Mouse (Mus musculus) liver, postnatal 0 days (tissue): ENCODE data around the gene Rhob. TPM values are rescaled to one million over a fixed set of nuclear protein-coding genes. Genes with fewer than 3 reads are reported as not detected.

Source experiments
- ATAC-seq: fragments of 200-750 bp; cut with Nextera tagmentation; 2 replicates; pipeline ENCODE4 v1.8.0; 2017; ENCODE audit warnings: mild to moderate bottlenecking, moderate library complexity
- DNase-seq: peaks from one replicate; pipeline ENCODE4 v3.0.0-alpha.2; 2016
- H3K27ac ChIP-seq: fragments of 300-500 bp; sonication (generic); 2 replicates; pipeline ENCODE4 v1.5.1; 2014; ENCODE audit warnings: antibody characterized with exemption, moderate library complexity, mild to moderate bottlenecking, low read depth
- H3K27me3 ChIP-seq: fragments of 300-500 bp; sonication (generic); 2 replicates; pipeline ENCODE4 v1.6.1; 2014; ENCODE audit warnings: low read length, control low read depth, mixed read lengths; ENCODE audit not compliant: insufficient read depth
- H3K36me3 ChIP-seq: fragments of 300-500 bp; sonication (generic); replicated peaks from 2 replicates; pipeline ENCODE4 v1.6.1; 2014; ENCODE audit warnings: mild to moderate bottlenecking, control low read depth, low read length, moderate library complexity, mixed read lengths; ENCODE audit not compliant: insufficient read depth
- H3K4me1 ChIP-seq: fragments of 300-500 bp; sonication (generic); 2 replicates; pipeline ENCODE4 v1.6.1; 2014; ENCODE audit warnings: antibody characterized with exemption, mild to moderate bottlenecking, control low read depth; ENCODE audit not compliant: insufficient read depth
- H3K4me2 ChIP-seq: fragments of 300-500 bp; sonication (generic); 2 replicates; pipeline ENCODE4 v1.6.1; 2014; ENCODE audit warnings: low read depth, mild to moderate bottlenecking, low read length, moderate library complexity, mixed read lengths
- H3K4me3 ChIP-seq: fragments of 300-500 bp; sonication (generic); 2 replicates; pipeline ENCODE4 v1.5.1; 2014; ENCODE audit warnings: low read depth, low read length
- H3K9ac ChIP-seq: fragments of 300-500 bp; sonication (generic); replicated peaks from 2 replicates; pipeline ENCODE4 v1.6.1; 2014; ENCODE audit warnings: mild to moderate bottlenecking, moderate library complexity
- H3K9me3 ChIP-seq: fragments of 300-500 bp; sonication (generic); 2 replicates; pipeline ENCODE4 v1.6.1; 2016; ENCODE audit warnings: mild to moderate bottlenecking, control low read depth, low read length, mixed read lengths
- CTCF ChIP-seq: sonication (generic); IDR thresholded peaks from 2 replicates; pipeline ENCODE4 v1.5.1; 2016; ENCODE audit warnings: antibody characterized with exemption, low read depth
- EP300 ChIP-seq: IDR thresholded peaks from 2 replicates; pipeline ENCODE4 v1.6.1; 2016; ENCODE audit warnings: antibody characterized with exemption, low read depth, mild to moderate bottlenecking
- WGBS: fragments of 180-500 bp; shearing (Covaris S2); extraction: QIAGEN DNeasy Blood & Tissue Kit; methylation state at CpG from one replicate; pipeline ENCODE4 v1.1.7; 2014; ENCODE audit not compliant: insufficient replicate concordance; 5-methylcytosine and 5-hydroxymethylcytosine counted together
- polyA plus RNA-seq: library from polyadenylated mRNA; unstranded; fragments of >200 nt; fragmentation: Nextera tagmentation; extraction: Ambion mirVana; gene quantifications from 2 replicates; pipeline ENCODE4 v1.2.1, GENCODE M21; 2015

Rhob gene
- polyA plus RNA-seq, 1 experiment from 2014 or later, result 6.9 TPM

DNA sequence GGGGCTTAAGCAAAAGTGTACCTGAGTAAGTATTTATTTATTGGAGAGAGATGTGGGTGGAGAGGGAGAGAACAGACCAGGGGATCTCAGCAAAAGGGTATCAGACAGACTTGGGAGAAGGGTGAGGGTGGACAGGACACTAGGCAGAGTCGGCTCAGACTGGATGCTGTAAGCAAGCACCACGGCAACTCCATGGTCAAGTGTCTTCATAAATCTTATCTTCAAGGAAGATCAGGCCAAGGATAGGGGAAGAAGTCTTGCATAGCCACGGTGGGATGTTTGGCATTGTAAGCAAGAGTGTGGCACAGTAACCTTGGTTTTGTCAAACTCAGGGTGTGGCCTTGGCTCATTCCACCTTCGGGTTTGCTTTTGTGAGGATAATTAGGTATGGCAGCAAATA, 27.8 kb downstream of the Rhob start:
- Histone ChIP-seq H3K4me3 (no peak overlapping the region), H3K9me3 (no peaks in the 10 kb centered on the region), H3K27ac (no peak overlapping the region), H3K4me1 (no peaks in the 10 kb centered on the region), H3K27me3 (no peaks in the 10 kb centered on the region), H3K4me2 (no peak overlapping the region), H3K36me3 (no peaks in the 10 kb centered on the region), H3K9ac (no peak overlapping the region)
- no peak for TF ChIP-seq EP300
- no peak for TF ChIP-seq CTCF
- ATAC-seq, result no peak
- 54% methylated on average over 4 of the region's 4 CpGs for WGBS
- DNase-seq, result no peak

DNA sequence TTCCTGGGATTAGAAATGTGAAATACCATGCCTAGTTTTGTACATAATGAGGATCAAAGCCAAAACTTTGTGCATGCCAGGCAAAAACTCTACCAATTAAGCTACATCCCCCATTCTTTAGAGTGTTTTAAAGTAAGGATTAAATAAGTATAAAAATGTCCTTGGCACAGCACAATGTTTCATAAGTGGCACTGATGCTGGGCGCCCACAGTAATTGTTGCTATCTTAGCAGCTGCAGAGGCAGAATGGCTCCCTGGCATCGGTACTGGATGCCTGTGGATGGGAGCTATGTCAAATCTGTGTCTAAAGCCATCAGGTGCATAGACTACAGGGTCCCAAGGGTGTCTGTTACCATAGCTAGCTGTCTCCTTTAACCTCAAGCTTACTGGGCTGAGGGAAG, 28.8 kb downstream of the Rhob start:
- DNase-seq (no peak), ATAC-seq (no peak)
- H3K27ac ChIP-seq, result no peak overlapping the region
- H3K4me1 ChIP-seq, result no peaks in the 10 kb centered on the region
- H3K9ac ChIP-seq, result no peak overlapping the region
- H3K27me3 ChIP-seq, result no peaks in the 10 kb centered on the region
- no peak for TF ChIP-seq CTCF
- TF ChIP-seq EP300, result no peak
- H3K9me3 ChIP-seq, result no peaks in the 10 kb centered on the region
- no peak overlapping the region for H3K4me3 ChIP-seq
- H3K36me3 ChIP-seq, result no peaks in the 10 kb centered on the region
- WGBS, result 68% methylated on average over 2 of the region's 2 CpGs
- H3K4me2 ChIP-seq, result no peak overlapping the region

DNA sequence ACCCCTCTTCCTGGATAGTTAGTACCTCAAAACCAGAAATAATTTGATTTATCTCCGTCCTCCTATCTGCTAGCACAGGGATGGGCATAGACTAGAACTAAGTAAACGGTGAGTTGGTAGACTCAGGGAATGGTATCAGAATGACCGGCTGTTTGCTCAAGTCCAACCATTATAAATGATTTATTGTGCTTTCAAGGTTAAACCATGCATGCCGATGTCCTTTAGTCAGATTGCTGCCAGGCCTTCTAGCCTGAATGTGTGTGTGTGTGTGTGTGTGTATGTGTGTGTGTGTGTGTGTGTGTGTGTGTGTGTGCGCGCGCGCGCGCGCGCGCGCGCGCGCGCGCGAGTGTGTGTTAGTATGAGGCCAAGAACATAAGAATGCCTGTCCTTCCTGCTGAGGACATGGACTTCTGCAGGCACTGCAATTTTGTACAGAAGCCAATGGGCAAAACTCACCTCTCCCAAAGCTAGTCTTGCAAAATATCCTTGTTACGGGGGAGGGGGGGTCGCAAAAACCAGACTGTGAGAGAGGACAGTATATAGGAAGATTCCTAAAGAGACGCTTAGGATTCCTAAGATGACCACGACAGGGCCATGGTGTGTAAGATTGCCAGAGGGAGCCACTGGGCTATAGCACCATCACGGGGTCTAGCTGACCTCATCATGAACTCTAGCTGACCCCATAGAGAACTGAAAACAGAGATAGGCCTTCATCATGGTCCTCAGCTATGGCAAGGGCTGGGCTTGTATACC, 29.9 kb downstream of the Rhob start:
- WGBS, result 91% methylated on average over 25 of the region's 25 CpGs
- TF ChIP-seq CTCF (no peak), EP300 (no peak)
- no peak for DNase-seq
- Histone ChIP-seq H3K36me3 (no peaks in the 10 kb centered on the region), H3K27ac (no peak overlapping the region), H3K4me1 (no peaks in the 10 kb centered on the region), H3K9me3 (no peaks in the 10 kb centered on the region), H3K4me2 (no peak overlapping the region), H3K4me3 (no peak overlapping the region), H3K9ac (no peak overlapping the region), H3K27me3 (no peaks in the 10 kb centered on the region)
- no peak for ATAC-seq

DNA sequence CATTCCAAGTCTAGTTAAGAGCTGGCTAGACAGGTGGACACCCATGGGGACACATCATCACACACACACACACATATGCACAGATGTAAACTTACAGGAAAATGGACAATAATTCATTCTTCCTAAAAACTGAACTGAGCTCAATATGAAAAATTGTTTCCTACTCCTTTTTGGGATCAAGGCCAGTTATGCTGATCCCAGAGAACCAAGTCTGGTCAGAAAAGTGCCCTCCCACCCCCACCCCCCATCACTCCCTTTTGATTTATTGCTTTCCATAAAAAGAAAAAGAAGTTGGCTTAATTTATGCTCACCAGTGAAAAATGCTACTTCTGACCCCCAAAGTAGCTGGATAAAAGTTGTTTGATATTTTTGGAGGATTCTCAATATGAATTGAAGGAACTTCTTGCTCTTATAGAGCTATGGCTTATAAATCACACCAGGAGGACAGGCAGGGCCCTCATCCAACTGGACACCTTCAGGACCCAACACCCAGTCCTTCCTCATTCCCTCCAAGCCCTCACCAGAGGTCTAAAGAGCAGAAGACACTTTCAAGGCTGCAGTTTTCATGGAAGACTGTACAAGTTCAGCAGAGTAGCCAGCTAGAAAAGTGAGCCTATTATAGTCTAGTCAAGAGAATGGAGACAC, 31.5 kb downstream of the Rhob start:
- no peak overlapping the region for H3K9ac ChIP-seq
- DNase-seq (no peak), ATAC-seq (no peak)
- H3K4me2 ChIP-seq, result no peak overlapping the region
- H3K27ac ChIP-seq, result no peak overlapping the region
- H3K27me3 ChIP-seq, result no peaks in the 10 kb centered on the region
- H3K36me3 ChIP-seq, result no peaks in the 10 kb centered on the region
- no peaks in the 10 kb centered on the region for H3K4me1 ChIP-seq
- TF ChIP-seq CTCF (no peak), EP300 (no peak)
- no peaks in the 10 kb centered on the region for H3K9me3 ChIP-seq
- no peak overlapping the region for H3K4me3 ChIP-seq

DNA sequence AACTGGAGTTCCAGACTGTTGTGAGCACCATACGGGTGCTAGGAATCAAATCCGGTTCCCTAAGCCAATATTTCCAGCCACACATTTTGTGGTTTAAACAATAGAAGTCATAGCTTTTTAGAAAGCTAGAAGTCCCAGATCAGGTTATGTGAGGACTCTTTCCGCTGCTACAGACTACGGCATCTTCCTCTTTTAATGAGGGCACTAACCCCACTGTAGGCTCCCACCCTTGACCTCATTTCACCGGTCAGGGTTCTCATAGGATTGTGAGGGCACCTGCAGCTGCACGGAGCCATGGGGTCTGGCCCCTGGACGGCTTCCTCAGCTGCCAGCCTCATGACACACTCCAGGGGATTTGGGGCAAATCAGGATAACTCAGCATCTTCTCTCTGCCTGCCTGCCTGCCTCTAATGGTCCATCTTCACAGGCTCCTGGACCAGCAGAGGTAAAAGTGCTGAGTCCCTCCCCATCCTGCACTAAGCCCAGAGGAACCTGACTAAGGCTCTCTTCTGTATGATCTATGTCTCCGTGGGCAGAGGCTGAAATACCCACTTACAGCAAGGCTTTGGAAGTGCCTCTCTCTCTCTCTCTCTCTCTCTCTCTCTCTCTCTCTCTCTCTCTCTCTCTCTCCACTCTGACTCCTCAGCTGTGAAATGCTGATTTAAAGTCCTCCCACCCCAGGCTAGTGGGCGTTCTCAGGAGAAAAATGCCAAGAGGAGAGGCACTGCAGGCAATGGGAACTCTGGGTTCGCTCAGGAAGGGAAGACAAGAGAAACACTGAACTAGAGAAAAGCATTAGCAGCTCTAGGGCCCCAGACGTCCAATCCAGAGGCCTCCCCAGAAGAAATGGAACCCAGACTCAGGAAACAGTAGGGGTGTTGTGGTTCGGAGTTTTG, 32.5 kb downstream of the Rhob start:
- WGBS, result 47% methylated on average over 12 of the region's 12 CpGs
- no peaks in the 10 kb centered on the region for H3K9me3 ChIP-seq
- no peak for DNase-seq
- no peak overlapping the region for H3K9ac ChIP-seq
- H3K27me3 ChIP-seq, result no peaks in the 10 kb centered on the region
- no peak overlapping the region for H3K27ac ChIP-seq
- H3K4me1 ChIP-seq, result no peaks in the 10 kb centered on the region
- H3K36me3 ChIP-seq, result no peaks in the 10 kb centered on the region
- TF ChIP-seq CTCF, result no peak
- TF ChIP-seq EP300, result no peak
- no peak for ATAC-seq
- H3K4me3 ChIP-seq, result no peak overlapping the region
- no peak overlapping the region for H3K4me2 ChIP-seq

DNA sequence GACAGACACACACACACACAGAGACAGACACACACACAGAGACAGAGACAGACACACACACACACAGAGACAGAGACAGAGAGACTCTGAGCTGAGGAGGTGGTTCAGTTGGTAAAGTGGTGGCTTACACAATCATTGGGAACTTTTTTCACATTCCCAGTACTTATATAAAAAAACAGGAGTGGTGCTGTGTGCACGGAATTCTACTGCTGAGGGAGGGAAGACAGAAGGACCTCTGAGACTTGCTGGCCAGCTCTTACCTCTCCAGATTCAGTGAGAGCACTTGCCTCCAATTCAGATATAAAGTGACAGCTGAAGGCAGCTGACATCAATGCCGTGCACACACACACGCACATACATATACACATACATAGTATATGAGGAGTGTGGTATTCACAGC, 34.1 kb downstream of the Rhob start:
- no peak overlapping the region for H3K9ac ChIP-seq
- no peak for ATAC-seq

More for the DNA sequence above, 34.1 kb downstream of the Rhob start:
- no peak overlapping the region for H3K27ac ChIP-seq
- H3K9me3 ChIP-seq, result no peaks in the 10 kb centered on the region
- H3K4me3 ChIP-seq, result no peak overlapping the region
- no peaks in the 10 kb centered on the region for H3K4me1 ChIP-seq
- no peaks in the 10 kb centered on the region for H3K36me3 ChIP-seq
- WGBS, result 80% methylated on average over 3 of the region's 3 CpGs
- no peak for DNase-seq
- TF ChIP-seq CTCF, result no peak
- TF ChIP-seq EP300, result no peak
- H3K4me2 ChIP-seq, result no peak overlapping the region
- no peaks in the 10 kb centered on the region for H3K27me3 ChIP-seq
